Mouse (Mus musculus): ENCODE measurements around the gene Syde2. TPM values are rescaled to one million over a fixed set of nuclear protein-coding genes. Genes with fewer than 3 reads are reported as not detected.
"Not testable (repeated sequence)": the region's sequence is repeated elsewhere in the genome, so short reads cannot be mapped to it uniquely, and the experiment has no call there.

Gene Syde2
- polyA plus RNA-seq, 1 experiment = 3.0 TPM

DNA sequence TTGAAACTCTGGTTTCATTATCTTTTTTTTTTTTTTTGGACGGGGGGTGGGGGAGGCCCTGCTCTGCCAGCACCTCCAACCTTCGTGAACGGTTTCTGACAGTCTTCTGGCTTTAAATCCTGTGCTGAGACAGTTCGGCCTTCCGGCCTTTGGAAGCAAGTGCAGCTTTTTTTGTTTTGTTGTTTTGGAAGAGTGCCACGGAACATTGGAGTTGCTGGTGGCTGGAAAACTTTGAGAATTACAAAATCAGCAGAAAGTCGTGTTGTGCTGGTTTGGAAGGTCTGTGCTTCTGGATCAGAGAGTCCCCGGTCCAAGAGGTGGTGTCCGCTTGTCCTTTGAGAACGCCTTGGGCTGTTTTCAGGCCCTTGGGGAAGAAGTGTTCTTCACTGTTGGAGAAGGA, 5.1 kb downstream of the Syde2 start:
- DNase-seq (ENCODE audit: low read depth) = no peak
- no peak for TF ChIP-seq POLR2A (IDR thresholded peaks at IDR 0.05; ENCODE audit: borderline replicate concordance, extremely low read depth, insufficient read depth, insufficient read length, poor library complexity, severe bottlenecking)
- TF ChIP-seq CTCF (IDR thresholded peaks at IDR 0.05; ENCODE audit: borderline replicate concordance, extremely low read depth, insufficient read depth, insufficient read length) = no peak

DNA sequence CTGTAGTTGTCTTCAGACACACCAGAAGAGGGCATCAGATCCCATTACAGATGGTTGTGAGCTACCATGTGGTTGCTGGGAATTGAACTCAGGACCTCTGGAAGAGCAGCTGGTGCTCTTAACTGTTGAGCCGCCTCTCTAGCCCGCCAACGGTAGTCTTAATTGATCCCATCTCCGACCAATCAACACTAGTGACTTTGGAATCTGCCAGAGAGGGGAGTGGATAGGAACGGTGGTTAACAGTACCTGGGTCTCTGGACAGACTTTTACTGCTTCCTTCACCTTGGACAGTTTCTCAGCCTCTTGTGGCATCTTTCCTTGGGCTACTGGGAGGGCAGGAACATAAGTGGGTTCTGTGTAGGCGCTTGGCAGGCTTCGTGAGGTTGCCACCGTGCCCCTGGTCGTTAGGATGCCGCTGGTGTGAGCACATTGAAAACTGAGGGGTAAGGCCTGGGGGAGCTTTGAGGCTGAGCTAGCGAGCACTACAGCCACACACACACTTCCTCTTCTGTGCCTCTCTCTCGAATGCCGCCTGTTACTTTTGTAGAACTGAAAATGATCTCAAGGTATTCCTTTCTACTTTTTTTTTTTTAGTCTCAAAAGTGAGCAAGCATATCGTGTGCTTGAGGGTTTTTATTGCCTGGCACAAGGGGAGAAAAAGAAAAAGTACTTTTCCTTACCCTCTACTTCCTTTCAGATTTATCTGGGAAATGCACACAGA, 6.0 kb downstream of the Syde2 start:
- TF ChIP-seq POLR2A (IDR thresholded peaks at IDR 0.05; ENCODE audit: borderline replicate concordance, extremely low read depth, insufficient read depth, insufficient read length, poor library complexity, severe bottlenecking) = no peak
- no peak for TF ChIP-seq CTCF (IDR thresholded peaks at IDR 0.05; ENCODE audit: borderline replicate concordance, extremely low read depth, insufficient read depth, insufficient read length)
- DNase-seq (ENCODE audit: low read depth) = no peak

DNA sequence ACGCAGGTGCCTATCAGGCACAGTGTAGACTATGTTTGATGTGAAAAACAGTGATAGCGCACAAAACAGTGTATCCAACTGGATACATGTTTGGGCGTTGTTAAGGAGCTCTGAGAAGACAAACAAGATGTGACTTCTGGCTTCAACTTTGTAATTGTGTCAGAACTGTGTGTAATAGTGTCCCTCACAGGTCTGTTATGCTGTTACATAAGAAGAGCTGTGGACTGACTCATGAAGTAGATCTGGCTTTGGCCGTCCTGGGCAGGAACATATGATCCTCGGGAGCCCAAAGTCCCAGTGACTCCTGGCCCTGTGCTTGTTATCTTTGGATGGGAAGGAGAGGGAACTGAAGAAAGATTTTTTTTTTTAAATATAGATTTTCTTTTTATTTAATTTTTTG, 7.8 kb downstream of the Syde2 start:
- TF ChIP-seq CTCF (IDR thresholded peaks at IDR 0.05; ENCODE audit: borderline replicate concordance, extremely low read depth, insufficient read depth, insufficient read length) = no peak
- no peak for TF ChIP-seq POLR2A (IDR thresholded peaks at IDR 0.05; ENCODE audit: borderline replicate concordance, extremely low read depth, insufficient read depth, insufficient read length, poor library complexity, severe bottlenecking)
- DNase-seq (ENCODE audit: low read depth) = no peak

DNA sequence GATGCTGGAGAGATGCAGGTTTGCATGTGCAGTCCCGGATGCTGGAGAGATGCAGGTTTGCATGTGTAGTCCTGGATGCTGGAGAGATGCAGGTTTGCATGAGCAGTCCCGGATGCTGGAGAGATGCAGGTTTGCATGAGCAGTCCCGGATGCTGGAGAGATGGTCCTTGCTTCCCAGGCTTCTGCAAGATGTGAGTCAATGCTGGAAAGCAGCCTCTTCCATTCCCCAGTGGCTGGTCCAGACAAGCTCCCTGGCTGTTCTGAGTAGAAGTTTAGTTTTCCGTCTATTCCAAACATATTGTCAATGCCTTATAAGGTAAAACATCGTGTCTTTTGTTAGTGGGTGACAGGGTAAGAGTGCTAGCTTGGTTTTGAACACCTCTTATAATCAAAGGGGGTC, 8.9 kb downstream of the Syde2 start:
- not testable (repeated sequence) for DNase-seq (ENCODE audit: low read depth)

DNA sequence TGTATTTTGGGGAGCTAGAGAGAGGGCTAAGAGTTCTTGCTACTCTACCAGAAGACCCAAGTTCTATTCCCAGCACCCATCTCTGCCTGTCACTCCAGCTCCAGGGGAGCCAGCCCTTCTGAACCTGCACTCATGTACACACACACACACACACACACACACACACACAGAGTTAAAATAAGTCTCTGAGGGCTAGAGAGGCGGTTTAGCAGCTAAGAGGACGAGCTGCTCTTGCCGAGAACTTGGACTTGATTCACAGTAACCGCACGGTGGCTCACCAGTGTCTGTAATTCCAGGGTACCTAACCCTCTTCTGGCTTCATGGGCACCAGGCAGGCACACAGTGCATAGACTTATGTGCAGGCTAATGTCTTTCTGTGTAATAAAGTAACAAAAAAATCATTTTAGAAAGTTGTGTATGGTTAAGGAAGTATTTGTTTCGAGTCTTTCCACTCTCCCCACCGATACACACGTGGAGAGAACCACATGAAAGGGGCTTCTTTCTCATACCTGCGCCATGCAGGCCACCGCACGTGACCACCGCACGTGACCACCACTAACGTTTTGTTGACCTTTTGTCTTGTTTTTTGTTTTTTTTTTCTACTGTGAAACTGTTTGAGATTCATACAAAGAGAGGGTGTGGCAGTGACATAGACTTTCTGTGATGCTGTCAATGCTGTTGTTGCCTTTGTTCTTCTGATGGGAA, 16.8 kb downstream of the Syde2 start:
- DNase-seq (ENCODE audit: low read depth) = no peak
- TF ChIP-seq POLR2A (IDR thresholded peaks at IDR 0.05; ENCODE audit: borderline replicate concordance, extremely low read depth, insufficient read depth, insufficient read length, poor library complexity, severe bottlenecking) (no peak), CTCF (IDR thresholded peaks at IDR 0.05; ENCODE audit: borderline replicate concordance, extremely low read depth, insufficient read depth, insufficient read length) (no peak)

DNA sequence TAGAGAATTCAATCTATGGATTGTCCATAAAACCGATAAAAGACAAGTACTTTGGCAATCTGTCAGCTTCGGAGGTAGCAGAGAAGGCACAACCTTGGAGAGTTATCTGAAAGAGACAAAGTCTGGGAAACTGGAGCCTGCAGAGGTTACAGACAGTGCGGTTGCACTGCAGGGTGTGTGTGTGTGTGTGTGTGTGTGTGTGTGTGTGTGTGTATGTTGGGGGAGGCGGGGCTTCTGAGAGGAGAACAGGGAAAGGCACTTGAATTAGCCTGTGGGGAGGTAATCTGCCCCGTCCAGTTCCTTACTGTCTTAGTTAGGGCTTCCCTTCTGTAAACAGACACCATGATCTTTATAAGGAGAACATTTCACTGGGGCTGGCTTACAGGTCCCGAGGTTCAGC, 20.2 kb downstream of the Syde2 start:
- no peak for DNase-seq (ENCODE audit: low read depth)
- TF ChIP-seq POLR2A (IDR thresholded peaks at IDR 0.05; ENCODE audit: borderline replicate concordance, extremely low read depth, insufficient read depth, insufficient read length, poor library complexity, severe bottlenecking) = no peak
- TF ChIP-seq CTCF (IDR thresholded peaks at IDR 0.05; ENCODE audit: borderline replicate concordance, extremely low read depth, insufficient read depth, insufficient read length) = no peak

DNA sequence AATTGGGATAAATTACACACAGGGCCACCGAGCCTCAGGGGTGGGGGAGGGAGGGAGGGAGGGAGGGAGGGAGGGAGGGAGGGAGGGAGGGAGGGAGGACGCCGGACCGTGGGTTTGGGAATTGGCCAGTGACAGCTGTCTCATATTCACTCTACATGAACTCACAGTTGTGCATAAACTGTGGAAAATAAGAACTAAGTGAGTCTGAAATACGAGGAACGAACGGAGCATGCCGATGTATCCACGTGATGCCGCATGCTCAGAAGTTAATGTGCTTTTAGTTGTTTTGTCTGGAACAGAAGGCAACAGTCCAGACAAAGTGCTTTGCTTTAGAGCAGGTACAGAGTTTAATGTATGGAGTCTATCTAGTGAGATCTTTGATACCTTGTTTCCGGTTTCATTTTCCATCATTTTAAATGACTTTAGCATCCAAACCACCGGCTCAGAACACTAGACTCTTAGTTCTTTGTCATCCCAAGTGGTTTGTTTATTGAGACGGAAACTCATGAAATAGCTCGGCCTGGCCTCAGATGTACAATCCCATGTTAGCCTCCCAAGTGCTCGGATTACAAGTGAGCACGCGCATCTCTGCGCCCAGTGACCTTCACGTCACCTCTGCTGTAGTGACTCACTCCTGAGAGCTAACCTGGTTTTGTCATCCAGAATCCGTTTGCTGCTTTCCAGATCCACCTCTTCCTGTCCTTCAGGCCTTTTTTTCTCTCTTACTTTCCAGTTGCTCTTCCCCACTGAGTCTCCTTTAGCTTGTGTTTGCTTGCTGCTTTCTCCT, 22.4 kb downstream of the Syde2 start:
- no peak for DNase-seq (ENCODE audit: low read depth)
- TF ChIP-seq CTCF (IDR thresholded peaks at IDR 0.05; ENCODE audit: borderline replicate concordance, extremely low read depth, insufficient read depth, insufficient read length) = no peak
- TF ChIP-seq POLR2A (IDR thresholded peaks at IDR 0.05; ENCODE audit: borderline replicate concordance, extremely low read depth, insufficient read depth, insufficient read length, poor library complexity, severe bottlenecking) = no peak

DNA sequence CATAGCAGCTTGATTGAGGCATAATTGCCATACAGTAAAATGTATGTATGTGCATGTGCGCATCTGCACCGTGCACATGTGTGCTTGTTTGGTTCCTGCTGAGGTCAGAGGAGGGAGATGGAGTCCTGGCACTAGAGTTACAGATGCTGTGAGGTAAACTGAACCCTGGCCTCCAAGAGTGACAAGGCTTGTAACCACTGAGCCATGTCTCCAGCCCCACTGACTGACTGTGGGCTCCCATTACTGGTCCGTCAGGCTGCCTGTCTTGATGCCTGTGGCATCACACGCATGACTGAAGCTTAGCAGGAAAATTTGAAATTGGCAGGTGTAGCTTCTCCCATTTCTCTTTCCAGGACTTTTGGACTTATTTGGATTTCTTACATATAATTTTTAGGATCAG, 23.1 kb downstream of the Syde2 start:
- no peak for TF ChIP-seq CTCF (IDR thresholded peaks at IDR 0.05; ENCODE audit: borderline replicate concordance, extremely low read depth, insufficient read depth, insufficient read length)
- TF ChIP-seq POLR2A (IDR thresholded peaks at IDR 0.05; ENCODE audit: borderline replicate concordance, extremely low read depth, insufficient read depth, insufficient read length, poor library complexity, severe bottlenecking) = no peak
- no peak for DNase-seq (ENCODE audit: low read depth)

DNA sequence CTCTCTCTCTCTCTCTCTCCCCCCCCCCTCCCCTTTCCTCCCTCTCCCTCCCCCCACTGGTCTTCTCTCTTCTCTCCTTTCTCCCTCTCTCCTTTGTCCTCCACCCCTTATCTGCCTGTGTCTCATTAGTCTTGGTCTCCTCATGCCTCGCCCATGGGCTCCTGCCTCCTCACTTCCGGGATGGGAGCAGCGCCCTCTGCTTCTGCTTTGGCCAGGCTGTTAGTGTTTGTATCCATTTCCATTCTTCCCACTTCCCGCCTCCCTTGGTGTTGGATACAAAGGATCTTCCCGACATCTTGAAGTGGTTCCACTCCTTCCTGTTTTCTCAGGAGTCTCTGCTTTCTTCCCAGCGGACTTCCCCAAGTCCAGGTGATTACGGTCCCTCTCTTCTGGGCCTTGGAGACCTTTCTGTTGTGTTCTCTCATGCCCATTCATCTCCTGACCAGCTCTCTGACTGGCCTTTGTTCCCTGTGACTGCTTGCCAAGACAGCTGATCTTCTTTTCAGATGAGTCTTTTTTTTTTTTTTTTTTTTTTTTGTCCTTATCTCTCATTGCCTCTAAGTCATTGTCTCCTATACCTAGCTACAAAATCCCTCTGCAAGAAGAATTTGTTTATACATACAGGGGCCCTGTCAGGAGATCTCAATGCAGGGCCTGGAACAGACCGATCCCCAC, 24.0 kb downstream of the Syde2 start:
- TF ChIP-seq CTCF (IDR thresholded peaks at IDR 0.05; ENCODE audit: borderline replicate concordance, extremely low read depth, insufficient read depth, insufficient read length) (no peak), POLR2A (IDR thresholded peaks at IDR 0.05; ENCODE audit: borderline replicate concordance, extremely low read depth, insufficient read depth, insufficient read length, poor library complexity, severe bottlenecking) (no peak)
- DNase-seq (ENCODE audit: low read depth) = no peak

DNA sequence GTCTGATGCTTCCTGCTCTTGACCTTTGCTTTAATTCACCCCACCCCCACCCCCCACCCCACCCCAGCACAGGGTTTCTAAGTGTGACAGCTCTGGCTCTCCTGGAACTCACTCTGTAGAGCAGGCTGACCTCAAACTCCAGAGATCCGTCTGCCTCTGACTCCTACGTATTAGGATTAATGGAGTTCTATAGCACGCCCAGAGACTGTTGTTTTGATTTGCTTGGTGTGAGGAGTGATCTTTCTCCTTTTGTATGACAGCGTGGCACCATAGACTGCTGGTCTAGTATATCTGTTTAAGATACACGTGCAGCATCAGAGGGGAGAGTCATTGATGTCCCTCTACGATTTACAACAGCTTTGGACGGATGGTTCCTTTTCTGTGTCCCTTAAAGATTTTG, 25.8 kb downstream of the Syde2 start:
- TF ChIP-seq CTCF (IDR thresholded peaks at IDR 0.05; ENCODE audit: borderline replicate concordance, extremely low read depth, insufficient read depth, insufficient read length) (no peak), POLR2A (IDR thresholded peaks at IDR 0.05; ENCODE audit: borderline replicate concordance, extremely low read depth, insufficient read depth, insufficient read length, poor library complexity, severe bottlenecking) (no peak)

DNA sequence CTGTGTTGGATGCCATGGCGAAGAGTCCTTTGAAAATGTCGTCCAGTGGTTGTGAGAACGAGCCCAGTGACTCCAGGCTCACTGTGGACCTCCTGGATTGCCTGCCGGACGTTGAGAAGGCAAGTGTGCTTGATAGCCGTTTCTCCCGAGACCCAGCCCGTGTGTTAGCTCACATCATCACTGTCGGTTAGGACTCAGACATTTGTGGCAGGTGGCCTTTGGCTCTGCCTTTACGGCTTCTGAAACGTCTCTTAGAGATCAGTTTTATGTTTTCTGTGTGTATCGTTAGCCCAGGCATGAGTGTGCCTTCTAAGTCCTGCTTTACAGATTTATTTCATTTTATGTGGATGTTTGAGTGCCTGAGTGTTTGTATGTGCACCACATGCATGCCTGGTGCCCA, 26.7 kb downstream of the Syde2 start:
- TF ChIP-seq POLR2A (IDR thresholded peaks at IDR 0.05; ENCODE audit: borderline replicate concordance, extremely low read depth, insufficient read depth, insufficient read length, poor library complexity, severe bottlenecking) (no peak), CTCF (IDR thresholded peaks at IDR 0.05; ENCODE audit: borderline replicate concordance, extremely low read depth, insufficient read depth, insufficient read length) (no peak)
- no peak for DNase-seq (ENCODE audit: low read depth)

More for the DNA sequence above, 25.8 kb downstream of the Syde2 start:
- no peak for DNase-seq (ENCODE audit: low read depth)
